Mouse (Mus musculus): ENCODE measurements around the gene Rasa3.

The Rasa3 gene

DNA sequence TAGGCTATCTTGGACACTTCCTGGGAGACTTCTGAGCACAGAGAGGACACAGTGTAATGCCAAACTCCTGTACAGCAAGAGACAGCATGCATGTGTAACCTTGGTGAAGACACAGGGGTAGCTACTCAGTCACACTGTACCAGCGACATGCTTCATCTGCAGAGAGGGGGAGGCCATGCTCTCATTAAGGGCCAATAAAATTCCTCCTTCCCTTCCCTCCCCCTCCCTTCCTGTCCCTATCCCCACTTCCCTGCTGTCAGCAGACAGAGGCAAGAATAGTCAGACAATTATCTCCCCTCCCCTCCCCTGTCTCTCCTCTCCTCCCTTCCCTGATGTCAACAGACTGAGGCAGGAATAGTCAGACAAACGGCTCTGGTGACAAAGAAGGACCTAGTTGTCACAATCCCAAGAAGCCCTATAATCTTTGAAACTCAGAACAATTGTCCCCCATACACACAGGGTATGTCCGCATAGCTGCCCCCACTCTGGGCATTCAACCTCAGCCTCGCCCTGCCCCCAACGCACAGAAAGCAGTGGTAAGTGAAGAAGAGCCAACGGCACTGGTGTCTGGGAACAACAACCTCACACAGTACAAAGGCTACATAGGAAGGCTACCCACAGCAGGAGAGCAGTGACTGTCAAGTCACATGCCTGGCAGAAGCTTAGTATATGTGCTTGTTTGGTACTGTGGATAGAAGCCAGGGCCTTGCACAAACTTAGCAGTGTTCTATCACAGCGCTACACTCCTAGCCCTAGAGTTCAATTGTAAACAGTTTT is 28.8 kb downstream of the Rasa3 start:
- DNase-seq (ENCODE audit: low read depth) = no peak

DNA sequence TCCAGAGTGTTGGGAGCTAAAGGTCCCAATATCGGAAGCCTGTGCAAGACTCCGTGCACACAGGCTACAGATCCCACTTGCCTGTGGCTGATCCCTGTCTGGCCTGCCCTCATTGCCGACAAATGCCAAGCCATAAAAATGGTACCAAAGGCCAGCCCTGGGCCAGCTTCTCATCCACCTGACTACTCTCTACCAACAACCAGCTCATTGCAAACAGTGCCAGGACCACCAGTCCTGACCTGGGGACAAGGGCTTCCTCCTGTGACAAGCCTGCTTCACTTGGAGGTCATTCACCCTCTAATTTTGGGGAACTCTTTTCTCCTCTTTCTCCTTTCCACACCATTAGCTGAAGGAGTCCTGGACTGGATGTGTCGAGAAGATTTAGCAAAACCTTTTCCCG is 29.8 kb downstream of the Rasa3 start:
- no peak for DNase-seq (ENCODE audit: low read depth)

- no peak for DNase-seq (ENCODE audit: low read depth)
These were observed 32.3 kb downstream of the Rasa3 start for GRCm38 (mm10) chr8:13644932-13645676.

DNA sequence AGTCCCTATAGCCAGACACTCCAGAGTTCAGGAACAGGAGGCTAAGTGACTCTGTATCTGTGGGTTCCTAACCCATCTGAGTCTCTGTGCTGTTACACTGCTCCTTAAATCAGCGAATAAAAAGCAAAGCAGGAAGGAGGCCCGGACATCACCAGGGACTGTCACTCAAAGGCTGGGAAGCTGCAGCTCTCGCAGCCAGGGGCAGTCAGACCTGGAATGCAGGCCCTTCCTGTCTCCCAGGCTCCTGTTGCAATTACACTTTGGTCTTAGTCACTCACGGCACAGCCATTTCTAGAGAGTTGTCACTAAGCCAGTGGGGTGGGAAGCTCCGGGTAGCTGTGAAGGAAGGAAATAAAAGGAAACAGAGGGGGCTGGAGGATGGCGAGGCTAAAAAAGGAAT is 33.2 kb downstream of the Rasa3 start:
- peak; percentile 92 for DNase-seq (ENCODE audit: low read depth)

DNA sequence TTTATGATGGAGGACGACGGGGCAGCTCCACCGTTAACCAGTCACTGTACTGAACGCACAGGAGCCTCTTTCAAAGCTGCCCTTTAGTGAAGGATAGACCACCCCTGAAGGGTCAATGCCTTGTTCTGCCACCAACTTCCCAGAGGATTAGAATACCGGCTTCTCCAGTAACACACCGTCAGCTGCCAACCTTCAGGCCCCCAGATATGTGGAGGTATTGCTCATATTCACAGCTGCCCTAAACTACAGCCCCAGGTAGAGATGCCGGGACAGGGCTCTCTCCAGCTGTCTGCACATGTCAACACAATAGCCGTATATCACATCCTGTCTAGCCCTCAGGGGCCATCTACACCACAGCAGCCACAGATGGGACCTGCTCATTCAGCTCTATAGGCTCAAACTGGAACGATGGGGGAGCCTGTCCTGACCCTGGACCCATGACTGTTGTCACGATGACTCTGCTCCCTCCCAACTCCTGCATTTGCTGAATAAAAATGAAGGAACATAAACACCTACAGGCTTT is 34.7 kb downstream of the Rasa3 start:
- no peak for DNase-seq (ENCODE audit: low read depth)

GRCm38 (mm10) chr8:13641206-13641605 is 36.2 kb downstream of the Rasa3 start:
- DNase-seq (ENCODE audit: low read depth) = no peak

DNA sequence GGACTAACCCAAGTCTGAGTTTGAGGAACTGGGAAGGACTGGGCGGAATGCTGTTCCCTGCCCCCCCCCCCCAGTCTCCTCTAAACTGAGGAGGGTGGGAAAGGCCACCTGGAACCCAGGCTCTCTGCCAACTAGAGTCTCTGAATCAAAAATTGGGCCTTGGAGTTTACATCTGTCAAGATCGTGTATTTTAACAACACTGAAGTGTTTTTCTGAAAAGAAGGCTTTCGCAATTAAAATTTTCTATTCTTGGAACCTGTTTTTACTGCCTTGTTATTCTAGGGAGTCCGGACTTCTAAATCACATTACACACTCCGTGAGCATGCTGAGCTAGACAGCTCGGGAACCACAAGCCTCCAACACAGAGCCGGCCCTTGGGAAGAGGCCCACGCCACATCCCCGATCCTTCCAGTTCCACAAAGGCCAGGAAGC is 36.9 kb downstream of the Rasa3 start:
- DNase-seq (ENCODE audit: low read depth) = peak; percentile 98

DNA sequence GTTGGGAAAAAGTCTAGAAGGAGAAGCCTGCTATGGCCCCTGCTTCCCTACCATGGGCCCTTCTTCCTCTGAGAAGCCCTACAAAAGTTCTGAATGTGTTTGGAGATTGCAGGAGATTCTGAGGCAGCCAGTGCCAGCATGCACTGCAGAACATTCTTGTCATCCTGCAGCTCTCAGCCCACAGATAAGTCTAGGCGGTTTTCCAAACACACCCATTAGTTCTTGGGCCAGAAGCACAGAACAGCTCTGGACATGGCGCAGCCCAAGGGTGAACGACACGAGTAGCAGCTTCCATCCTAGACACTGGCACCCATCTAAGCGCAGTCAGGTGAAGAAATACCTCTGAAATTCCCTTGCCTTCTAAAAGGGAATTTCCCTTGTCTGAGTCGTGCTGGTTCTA is 44.3 kb downstream of the Rasa3 start:
- no peak for DNase-seq (ENCODE audit: low read depth)

DNA sequence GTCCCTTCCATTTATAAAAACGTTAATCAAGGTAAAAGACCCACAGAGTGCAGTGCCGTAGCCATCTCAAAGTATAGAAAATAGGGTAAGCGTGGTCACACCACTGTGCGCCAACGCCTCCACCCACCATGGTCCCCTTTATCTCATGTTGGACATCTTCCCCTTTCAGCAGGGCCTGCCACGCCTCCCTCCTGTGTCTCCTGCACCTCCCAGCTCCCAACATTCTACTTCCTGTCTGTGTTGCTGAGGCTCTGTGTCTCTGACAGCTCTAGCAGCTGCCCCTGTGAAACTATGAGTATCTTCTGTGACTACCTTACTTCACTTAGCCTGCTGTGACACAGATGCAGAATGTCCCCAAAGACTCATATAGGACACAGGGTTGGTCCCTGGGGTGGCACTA is 45.1 kb downstream of the Rasa3 start:
- DNase-seq (ENCODE audit: low read depth) = no peak

DNA sequence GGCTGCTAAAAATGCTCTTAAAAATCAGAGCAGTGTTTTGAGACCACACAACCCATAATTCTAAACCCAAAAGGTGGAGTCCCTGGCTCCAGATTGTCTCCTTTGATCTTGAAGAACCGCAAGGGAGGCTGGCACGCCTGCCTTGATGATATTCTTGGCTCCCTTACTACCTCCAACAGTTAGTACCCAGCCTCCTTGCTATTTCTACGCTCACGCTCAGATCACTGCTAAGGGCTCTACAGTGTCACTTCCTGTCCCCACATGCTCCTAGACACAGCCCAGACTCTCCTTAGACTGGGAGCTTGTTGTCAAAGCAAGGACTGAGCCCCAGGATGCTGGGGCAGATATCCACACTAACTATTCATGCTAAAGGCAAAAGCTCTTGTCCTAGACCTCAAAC is 46.6 kb downstream of the Rasa3 start:
- no peak for DNase-seq (ENCODE audit: low read depth)

DNA sequence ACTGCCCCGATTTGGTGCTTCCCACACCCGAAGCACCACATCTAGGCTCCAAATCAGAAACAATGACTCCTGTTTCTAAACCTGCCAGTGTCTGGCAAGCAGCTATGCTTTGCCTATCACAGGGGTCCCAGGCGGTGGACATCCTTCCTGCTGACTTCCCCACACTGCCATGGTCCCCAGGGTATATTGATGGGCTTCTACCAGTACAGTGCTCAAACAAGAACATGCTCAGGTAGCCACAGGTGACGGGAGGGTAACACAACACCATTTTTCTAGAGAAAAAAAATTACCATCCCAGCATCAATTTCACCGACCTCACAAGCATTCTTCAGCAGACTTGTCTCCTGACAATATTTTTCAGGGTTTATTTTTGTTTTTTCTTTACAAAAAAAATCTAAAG is 47.2 kb downstream of the Rasa3 start:
- DNase-seq (ENCODE audit: low read depth) = no peak

GRCm38 (mm10) chr8:13629351-13630090 is 47.9 kb downstream of the Rasa3 start:
- no peak for DNase-seq (ENCODE audit: low read depth)

GRCm38 (mm10) chr8:13628067-13628466 is 49.3 kb downstream of the Rasa3 start:
- DNase-seq (ENCODE audit: low read depth) = no peak

- no peak for DNase-seq (ENCODE audit: low read depth)
These were observed 49.8 kb downstream of the Rasa3 start for GRCm38 (mm10) chr8:13627591-13627990.

DNA sequence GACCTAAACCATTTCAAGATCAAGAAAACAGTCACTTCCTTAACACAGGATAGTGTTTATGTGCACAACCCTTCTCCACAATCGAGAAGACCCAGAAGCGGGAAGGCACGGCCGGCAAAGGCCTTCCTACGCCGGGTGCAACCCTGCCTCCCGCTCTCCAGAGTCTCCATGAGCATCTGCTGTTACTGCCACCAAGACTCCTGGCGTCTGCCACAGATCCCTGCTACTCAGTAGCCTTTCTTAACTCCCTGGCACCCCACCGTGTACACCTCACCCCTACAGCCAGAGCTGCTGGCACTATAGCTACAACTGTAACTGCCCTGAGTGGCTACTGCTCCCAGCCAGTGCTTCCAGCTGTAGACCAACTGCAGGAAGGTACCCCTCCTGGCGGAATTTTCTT is 51.3 kb downstream of the Rasa3 start:
- no peak for DNase-seq (ENCODE audit: low read depth)

DNA sequence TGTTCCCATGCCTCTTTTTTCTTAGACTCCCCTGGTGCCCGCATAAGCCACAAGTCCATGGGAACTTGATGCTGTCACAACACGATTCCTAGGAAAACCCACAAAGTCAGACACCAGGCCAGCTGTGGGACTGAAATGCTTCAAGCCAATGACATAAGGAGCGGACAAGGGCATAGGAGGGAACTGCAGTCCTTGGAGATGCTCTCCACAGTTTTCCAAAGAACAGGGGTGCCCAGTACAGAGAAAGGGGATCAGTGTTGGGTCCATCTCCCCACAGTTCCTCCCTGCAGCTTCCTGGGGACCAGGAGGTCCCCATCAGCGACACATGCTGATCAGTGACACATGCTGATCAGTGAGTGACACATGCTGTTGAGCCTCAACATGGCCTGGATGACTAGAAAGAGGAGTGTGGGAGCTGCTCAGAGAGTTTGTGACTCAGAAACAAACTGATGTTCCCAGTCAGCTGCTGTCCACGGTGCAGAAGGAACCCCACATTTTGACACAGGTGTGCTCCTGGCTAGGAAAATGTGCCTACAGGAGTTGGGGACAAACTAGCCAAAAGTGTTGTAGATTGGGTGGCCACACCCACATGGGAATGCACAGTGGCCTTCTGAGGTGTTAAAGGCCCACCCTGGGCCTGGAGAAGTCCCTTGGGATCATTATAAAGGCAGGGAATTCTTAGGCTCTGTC is 52.0 kb downstream of the Rasa3 start:
- DNase-seq (ENCODE audit: low read depth) = no peak

DNA sequence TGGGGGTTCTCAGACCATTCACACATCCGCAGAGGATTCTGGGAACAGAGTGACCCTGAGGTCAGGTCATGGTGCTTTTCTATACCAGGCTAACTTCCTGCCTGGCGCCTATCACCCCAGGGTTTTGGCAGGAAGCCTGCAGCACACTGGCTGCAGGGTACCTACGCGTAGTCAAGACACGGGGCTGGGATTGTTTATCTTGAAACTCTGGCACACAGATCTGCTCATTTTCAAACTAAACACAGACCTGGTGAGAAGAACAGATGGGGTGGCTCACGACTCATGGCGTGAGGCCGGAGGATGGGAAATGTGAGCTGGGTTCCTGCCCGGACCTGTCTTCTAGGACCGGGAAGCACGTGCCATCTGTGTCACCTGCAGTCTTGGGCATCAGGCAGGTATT is 52.5 kb downstream of the Rasa3 start:
- DNase-seq (ENCODE audit: low read depth) = peak; percentile 96

DNA sequence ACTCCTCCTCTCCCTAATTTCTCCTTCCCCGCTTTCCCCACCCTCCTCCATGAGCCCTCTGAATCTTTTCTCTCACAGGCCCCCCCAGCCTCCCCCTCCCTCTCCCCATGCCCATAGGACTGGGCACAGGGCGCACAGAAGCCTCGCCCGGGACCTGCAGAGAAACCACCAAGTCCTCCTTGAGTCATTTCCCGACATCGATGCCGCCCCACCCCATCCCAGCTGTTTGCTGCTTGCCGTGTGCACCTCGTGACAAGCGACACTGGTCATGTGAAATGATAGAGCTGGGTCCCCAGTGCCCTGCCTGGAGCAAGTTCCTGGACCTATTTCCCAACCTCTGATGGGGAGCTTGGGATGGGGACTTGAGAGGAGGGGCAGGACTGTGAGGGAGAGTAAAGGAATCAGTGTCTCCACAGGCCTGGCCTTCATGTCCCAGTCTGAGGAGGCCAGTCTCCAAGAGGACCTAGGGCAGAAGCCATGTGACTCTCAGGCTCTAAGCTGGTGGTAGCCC is 53.4 kb downstream of the Rasa3 start:
- DNase-seq (ENCODE audit: low read depth) = peak; percentile 90

- no peak for DNase-seq (ENCODE audit: low read depth)
These were observed 54.2 kb downstream of the Rasa3 start for GRCm38 (mm10) chr8:13623038-13623750.

DNA sequence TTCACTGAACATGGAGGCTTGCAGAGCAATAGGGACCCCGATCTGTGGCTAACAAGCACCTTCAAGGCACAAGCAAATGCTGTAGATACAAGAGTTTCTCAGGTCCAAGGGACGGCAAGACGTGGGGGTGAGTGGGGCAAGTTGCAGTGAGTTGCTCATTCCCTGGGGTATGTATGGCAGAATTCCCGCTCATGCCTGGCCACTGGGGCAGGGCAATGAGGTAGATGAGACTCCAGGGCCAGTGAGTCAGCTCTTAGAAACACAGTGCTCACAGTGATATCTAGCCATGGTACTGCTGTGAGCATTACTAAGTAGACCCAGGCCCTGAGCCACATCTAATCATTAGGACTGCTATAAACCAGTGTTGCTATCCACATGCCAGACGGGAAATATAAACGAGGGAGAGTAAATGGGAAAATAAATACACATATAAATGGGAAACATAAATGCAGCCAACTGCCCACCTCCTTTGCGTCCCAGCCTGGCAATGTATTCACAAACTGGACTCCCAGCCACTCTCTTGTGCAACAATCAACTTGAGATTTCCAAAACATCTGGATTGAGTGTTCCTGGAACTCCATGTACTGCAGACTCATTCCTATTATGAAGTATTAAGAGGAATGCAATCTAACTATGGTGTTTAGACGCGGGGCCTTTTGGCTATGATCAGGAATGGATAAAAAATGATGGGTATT is 57.0 kb downstream of the Rasa3 start:
- peak; percentile 96 for DNase-seq (ENCODE audit: low read depth)

All from fibroblast of lung, adult 2 months (primary cell).